Mouse (Mus musculus) telencephalon, adult 2 months (tissue): Measurements from ENCODE around the gene Furin.

Source experiments
- DNase-seq: peaks from one replicate; pipeline ENCODE4 v3.0.0-alpha.2; 2011; ENCODE audit warnings: low read depth, low spot score

Gene Furin

DNA sequence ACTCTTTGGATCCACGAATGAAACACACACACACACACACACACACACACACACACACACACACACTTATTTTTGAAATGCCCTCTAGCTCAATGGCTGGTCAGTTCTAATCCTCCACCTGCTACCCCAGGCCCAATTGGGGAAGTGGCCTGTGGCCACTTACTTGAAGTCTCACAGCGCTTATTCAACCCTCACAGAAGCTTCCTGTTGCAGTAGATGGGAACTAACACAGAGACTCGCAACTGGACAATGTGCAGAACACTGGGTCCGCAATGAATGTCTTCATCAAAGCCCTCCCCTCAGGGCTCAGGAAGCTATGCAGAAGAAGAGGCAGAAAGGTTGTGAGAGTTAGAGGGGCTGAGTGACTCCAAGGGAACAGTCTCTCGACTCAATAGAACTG lies 22.5 kb upstream of the Furin start:
- DNase-seq: no peak

DNA sequence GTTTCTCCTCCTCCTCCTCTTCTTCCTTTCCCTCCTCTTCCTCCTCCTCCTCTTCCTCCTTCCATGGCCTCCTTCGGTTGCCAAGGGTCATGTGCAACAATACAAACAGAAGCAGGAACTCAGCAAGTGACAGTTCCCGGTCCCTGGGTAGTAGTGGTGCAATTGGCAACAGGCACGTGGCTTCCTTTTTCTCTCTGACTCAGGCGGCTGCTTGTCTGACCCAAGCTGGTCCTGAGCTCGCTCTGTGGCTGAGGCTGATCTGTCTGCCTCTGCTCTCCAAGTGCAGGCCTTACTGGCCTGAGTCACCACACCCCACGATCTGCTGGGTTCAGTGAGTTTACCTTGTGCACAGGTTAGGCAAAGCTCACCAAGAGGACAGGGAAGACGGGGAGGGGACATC lies 21.1 kb upstream of the Furin start:
- peak; percentile 28 for DNase-seq

DNA sequence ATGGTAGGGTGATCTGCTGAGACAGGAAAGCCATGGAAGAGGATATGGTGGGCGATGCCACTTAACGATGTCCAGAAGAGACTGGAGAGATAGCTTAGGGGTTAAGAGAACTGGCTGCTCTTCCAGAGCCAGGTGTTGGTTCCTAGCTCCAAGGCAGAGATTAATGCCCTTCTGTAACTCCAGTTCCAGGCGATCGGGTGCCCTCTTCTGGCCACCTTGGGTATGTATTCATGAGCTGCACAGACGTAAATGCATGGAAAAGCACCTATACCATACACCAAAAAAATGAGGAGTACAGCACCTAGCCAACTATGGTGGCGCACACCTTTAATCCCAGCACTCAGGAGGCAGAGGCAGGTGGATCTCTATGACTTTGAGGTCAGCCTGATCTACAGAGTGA lies 19.5 kb upstream of the Furin start:
- no peak for DNase-seq

DNA sequence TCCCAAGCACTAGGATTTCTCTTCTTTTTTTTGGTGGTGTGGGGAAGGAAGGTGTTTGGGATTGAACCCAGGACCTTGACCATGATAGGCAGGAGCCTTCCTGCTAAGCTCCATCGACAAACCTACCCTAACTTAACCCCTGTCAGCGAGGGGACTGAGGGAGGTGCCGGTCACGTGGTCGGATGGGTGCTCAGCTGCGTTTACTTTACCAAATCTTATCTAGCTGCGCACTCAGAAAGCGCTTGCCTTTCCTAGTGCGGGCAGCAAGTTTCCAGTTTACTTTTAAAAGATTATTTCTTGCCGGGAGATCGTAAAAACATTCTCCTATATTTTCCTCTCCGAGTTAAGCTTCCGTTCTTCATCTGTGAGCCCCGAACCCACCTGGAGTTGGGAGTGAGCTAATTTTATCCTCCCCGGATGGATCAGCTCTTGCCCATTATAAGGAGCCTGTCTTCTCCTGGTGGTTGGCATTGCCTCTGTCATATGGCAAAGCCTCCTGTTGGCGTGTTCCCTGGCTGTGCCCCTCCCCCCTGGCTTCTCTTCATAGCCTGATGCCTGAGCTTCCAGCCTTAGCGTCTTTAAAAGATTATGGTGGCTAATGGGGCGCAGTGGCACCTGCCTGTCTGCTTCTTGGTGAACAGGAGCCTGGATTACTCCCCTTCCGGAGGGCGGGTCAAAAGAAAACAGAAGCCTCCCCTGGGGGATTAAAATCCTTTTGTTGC lies 17.7 kb upstream of the Furin start:
- DNase-seq: no peak

DNA sequence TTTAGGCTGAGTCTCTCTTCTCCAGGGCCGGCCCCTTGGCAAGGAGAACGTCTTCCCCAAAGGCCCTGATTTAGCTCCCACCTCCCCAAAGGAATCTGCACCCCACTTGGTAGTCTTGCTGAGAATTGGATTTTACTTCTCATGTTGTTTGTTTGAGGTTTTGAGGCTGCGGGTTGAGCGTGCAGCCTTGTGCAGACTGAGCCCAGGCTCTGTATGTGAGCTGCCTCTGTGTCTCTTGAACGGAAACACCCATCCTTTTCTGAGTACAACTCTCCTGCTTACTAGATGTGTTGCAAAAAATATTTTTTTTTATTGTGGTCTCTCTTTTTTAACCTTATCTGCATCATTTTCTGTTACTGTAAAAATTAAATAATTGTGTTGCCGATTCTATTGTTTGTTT lies 16.3 kb upstream of the Furin start:
- DNase-seq: no peak

DNA sequence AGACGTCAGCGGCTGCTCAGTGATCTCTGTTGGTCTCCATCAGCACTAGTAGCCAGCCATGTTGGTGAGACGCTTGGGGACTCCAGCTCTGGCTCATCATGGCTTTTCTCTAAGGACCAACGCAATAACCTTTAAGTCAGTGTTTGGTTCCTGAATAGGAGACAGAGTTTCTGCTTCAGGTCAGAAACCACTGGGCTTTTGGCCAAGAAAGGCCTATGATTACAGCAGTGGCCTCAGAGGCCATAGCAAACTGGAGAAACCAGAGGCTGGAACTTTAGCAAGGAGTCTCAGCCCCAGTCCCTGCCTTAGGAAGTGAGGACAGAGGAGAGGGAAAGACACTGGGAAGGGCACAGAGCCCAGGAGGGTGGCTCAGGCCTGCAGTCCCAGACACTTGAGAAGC lies 15.3 kb upstream of the Furin start:
- DNase-seq: no peak

DNA sequence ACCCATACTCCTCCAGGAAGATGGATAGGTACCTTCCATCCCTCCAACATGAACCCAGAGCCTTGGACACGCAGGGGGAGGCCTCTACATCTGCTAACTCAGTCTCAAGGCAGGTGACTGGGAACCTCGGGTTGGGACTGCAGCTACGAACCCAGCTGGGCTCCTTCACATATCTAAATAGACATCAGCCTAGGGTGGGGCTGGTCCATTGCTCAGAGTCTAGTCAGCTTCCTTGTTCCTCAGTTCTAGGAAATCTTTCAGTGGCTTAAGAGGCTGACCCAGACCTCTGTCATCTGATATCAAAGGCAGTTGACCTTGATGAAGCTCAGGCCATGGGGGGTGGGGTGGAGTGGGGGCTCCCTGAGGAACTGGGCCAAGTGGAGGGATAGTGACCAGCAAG lies 14.0 kb upstream of the Furin start:
- no peak for DNase-seq

DNA sequence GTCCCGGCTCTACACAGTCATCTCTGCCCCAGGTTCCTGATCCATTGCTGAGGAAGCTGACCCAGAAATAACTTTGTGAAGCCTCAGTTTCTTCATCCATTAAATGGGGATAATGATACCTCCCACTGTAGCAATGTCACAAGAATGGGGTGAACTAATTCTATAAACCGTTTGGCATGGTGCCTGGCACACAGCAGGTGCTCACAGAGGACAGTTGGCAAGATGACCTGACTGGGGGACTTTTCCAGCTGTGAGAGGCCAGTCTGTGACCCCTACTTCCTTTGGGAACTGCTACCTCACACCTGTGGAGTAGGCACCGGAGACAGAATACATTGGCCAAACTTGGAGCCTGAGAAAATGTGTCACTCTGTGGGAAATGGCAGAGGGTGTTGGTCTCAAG lies 12.8 kb upstream of the Furin start:
- no peak for DNase-seq

DNA sequence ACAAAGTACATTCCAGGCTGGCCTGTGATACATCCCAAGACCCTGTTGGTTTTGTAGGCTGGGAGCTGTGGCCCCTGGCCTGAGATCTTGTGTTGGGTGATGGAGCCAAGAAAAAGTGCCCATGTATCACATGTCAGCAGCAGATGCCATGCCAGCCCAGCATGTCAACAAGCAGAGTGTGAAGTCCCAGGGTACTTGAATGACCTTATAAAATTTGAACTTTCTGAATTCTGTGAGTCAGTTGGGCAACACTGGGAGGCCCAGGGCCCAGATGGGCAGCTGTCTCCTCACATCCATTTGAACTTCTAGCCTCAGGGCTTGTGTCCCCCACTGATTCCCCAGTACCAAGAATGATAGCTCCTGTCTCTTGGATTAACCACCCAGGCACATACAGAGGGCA lies 12.4 kb upstream of the Furin start:
- no peak for DNase-seq

DNA sequence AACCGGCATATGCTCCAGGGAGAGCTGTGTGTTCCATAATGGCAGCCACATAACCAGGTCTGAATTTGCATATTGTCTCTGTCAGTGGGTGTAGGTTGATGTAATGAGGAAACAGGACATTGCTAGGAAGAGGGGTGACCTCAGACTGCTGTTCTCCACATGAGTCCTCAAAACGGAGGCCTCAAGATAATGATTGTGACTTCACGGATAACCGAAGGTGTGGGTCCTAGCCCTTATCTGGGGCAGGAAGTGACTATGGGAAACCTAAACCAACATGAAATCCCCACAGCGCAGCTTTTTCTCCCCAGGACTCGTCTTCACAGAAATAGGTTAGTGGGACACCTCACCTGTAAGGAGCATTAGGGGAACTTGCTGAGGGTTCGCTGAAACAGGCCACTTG lies 11.7 kb upstream of the Furin start:
- DNase-seq: no peak

DNA sequence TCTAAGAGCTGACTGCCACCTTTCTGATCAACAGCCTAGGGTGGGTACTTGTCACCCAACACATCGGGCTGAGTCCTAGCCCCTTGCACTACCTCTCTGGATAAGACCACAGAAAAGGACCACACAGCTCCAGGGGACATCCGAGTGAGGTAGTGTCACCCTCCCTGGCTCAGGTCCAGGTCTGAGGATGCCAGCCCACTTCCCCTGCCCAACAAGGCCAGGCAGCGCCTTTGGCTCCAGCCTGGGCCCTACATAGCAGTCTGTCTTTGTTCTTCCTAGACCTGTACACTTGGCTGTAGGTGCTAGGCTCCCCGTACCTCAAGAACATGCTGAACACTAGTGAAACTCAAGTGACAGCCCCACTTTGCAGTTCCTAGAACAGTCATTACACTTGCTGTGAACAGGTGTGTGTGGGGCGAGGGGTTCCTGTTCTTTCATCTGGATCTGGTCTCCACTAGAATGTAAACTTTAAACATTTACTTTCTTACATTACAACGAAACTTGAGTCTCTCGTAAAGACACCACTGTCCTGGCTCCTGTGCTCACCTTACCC lies 9.1 kb upstream of the Furin start:
- DNase-seq: no peak

DNA sequence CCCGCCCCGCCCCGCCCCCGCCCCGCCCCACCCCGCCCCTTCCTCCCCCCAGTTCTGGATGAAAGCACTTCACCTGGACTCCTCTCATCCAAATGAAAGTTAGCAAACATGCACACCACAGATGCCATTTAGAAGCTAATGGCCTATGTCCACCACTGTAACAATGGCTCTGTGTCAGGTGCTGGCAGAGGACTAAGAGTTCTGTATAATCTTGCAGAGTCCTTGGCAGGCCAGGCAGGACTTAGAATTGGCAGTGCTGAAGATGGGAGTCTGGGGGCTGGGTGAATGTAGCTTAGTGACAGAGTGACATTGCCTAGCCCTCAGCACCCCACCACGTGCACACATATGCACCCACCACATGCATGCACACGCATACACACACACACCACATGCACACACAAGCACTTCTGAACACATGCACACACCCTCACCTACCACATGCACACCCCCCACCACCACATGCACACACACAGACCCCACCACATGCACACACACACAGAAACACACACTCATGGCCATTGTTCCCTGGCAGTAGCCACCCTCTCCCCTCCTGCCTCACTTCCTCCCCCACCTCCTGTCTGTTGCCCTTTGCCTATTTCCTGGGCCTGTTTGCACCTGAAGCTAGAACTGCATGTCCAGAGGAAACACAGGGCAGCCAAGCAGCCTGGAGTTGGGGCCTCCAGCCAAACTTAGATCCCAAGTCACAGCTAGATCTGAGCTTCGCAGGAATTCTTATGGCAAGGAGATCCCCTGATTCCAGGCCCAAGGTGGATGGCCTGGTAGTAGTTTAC lies 8.5 kb upstream of the Furin start:
- no peak for DNase-seq

DNA sequence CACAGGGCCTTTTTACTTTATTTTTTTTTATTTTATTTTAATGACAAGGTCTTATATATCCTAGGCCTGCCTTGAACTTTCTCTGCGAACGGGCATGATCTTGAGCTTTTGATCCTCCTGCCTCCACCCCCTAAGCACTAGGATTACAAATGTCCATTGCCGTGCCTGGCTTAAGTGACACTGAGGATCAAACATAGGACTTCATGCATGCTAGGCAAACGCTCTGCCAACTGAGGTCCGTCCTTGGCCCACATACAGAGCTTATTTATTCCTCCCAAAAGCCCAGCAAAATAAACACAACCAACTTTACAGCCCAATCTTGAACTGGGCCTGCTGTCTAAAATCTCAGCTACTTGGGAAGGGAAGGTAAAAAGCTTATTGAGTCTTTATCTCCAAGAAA lies 7.5 kb upstream of the Furin start:
- DNase-seq: no peak

DNA sequence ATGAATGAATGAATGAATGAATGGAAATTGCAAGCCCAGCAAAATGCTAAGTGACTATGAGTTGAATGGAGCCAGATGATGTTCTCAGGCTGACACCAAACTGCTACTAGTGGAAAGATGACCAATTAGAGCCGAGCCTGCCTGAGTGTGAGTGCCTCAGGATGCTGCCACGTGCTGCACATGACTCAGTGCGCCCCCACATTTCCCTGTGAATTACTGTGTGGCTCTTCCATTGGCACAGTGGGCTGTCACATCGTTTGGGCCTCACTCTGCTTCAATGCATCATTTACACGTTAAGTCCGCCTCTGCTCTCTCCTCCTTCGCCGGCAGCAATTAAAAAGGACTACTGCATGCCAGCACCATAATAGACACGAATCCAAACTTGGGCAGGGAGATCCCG lies 7.0 kb upstream of the Furin start:
- peak; percentile 88 for DNase-seq

DNA sequence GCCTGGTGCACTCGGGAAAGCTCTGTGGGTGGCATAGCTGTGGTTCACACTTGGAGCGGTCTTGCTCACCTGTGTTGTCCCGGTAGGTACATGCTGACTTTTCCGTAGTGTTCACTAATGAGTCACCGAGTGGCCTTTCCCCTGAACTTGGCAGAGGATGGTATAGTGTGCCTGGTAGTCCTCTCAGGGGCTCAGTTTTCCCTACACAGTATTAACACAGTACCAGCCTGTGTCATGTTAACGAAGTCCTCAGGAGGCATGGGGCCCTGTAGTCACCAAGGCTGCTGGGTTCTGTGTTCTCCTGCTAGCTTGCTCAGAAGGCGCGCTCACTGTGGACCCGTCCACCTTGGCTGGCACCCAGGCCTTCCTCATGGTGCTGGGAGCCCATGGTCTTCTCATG lies 5.1 kb upstream of the Furin start:
- DNase-seq: no peak

DNA sequence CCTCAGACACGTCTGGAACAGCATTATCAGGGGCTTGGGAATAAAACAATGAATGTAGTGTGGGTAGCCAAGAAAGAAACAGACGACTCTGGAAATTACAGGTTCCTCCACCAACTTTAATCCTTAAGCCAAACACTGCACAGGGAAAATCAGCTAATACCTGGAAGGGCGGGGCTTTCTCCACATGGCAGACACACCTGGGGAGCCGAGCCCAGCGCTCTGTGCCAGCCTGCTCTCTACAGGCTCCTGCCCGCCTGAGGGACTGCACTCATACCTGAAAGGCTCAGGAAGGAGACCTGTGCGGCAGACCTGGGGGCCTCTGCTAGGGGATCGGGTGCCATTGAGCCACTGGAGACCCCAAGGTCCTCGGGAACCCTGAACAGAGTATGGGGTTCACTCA lies 2.5 kb upstream of the Furin start:
- DNase-seq: no peak

DNA sequence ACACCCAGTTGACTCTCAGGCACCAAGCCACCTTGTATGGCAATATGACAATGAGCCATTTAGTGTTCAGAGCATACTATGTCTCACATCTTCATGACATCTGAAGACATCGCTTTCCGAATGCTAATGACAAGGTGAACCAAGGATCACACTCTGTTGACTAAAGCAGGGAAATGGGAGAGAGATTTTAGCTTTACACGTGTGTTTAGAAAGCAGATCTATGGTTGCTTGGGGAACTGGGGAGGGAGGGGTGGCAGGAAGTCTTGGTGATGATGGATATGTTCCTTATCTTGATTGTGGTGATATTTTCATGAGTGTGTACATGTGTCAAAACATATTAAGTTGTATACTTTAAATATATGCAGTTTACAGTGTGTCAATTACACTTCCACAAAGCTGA lies 950 bp upstream of the Furin start:
- DNase-seq: no peak

DNA sequence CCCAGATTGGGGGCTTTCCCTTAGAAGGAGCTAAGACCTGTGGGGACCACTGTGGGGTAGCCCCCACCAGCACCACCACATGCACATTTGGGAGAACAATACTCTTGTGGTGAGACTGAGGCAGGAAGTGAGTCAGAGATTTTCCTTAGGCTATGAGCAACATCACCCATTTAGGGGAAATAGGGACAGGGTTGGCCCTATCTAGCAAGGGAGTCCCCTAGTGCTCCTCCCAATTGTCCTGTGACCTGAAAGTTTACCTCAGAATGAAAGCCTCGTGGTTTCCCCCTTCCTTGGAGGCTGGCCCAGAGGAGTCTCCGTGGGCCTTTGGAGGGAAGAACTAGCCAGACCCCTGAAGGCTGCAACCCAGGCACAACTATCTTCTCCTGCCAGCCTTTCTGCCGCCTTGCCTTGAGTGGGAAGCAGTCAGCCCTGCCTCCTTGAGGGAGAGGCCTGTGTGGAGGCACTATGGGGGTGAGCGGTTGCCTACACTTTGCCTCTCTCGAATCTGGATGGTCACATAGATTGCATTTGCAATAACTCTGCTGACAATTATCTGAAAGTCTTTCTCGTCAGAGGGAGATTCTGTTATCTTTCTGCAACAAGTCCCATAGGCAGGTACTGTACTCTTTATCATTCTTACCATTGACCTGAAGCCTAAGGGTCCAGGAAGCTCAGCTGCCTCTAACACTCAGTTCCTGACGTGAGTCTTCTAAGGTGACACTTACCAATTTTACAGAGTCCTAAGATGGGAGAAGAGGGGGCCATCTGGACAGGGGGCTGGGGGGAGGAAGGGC lies 938 bp downstream of the Furin start:
- no peak for DNase-seq

DNA sequence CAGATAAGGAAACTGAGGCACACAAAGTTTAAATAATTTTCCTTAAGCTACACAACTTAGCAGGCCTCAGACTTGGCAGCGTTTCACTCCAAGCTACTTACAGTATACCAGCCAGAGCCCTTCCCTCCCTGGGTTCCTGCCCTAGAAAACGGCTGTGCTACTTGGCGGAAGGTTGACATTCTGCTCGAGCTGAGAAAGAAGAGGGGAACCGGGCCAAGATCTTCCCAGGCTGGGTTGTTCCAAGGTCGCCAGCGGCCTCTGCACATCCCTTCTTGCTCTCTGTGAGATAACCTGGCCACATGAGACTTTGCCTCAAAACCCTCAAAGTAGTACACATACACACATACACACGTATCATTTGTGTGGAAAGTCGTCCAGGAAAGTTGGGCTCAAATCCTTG lies 1.7 kb downstream of the Furin start:
- peak; percentile 32 for DNase-seq

DNA sequence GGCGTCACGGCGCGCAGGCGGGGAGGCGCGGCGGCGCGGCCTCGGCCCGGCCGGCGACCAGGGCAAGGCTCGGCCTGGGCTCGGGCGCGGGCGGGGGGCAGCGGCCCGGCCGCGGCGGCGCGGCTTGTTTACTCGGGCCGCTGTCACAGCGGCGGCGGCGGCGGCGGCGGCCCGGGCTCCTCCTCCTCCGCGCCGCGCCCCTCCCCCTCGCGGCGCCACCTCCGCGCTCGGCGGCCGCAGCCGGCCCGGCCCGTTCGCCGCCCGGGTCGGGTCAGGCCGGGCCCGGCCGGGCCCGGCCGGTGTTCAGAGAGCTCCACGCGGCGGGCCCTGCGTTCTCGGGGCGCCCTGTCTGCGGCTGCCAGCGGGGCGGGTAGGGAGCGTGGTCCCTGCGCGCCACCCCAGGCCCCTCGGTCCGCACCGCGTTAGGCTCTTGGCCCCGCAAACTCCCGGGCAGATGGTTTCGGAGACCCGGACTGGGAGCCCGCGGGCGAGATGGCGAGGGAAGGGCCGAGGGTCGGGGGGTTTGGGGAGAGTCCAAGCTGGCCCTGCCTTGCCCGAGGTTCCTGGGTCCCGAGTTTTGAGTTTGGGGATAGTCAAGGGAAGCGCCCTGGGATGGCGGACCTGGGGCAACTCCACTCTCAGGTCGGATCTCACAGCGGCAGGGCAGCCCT lies 2.5 kb downstream of the Furin start:
- no peak for DNase-seq

DNA sequence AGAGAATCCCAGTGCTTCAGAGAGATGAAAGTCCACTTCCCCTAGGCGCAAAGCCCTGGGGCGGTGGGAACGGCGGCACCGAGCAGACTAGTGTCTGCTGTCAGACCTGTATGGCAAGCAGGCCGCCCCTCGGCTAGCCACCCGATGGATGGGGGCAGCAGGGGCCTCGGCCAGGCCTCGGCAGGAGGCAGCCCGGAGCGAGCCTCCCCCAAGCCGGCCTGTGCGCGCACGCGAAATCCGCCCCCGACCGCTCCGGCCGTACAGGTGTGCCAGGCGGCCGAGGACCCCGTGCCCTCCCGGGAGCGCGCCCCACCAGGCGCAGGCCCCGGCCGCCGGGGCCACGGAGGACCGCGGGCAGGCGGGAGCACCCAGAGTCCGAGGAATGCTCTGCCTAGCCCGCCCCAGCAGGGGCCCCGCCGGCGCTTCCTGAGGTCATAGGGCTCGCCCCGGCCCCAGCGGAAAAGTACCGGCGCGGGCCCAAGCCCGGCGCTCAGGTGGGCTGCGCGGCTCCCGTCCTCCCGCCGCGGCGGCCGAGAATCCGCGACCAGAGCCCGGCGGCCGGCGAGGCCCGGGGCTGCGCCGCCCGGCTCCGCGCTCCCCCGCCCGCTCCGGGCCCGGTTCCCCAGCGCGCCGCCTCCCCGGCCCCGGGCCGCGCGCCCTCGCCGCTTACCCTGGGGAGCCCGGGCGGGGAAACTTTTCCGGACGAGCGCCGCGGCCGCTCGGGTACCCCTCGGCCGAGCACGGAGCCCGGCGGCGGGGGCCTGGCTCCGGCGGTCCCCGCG lies 3.2 kb downstream of the Furin start:
- no peak for DNase-seq
